Mouse (Mus musculus) spleen, adult 18-20 months (tissue): ENCODE data around the gene Enpep.

Experiments
- DNase-seq, 2 experiments: peaks; one replicate each; pipeline ENCODE4 v3.0.0; 2022; ENCODE audit warnings: mixed read lengths in 2 of 2

Gene Enpep

DNA sequence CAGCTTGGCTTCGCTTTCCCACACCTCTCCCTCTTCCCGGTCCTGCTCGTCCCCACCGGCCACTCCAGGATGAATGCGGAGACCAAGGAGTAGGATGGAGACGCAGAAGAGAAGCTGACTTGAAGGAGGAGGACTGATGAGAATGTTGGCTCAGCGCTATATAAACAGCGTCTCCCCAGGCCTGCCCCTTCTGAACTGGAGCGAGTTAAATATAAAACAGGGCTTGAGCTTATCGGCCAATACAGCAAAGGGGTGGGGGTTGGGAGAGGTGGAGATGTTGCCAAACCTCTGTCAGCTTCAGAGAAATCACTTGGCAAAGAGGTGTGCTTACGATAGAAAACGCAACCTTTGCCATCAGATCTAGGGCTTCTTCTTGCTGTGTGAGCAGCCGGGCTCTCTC, at the start of gene Enpep:
Gene Enpep, minus strand, starts transcription at position 135 of the 400 bp plus-strand sequence.
- DNase-seq: no peak

DNA sequence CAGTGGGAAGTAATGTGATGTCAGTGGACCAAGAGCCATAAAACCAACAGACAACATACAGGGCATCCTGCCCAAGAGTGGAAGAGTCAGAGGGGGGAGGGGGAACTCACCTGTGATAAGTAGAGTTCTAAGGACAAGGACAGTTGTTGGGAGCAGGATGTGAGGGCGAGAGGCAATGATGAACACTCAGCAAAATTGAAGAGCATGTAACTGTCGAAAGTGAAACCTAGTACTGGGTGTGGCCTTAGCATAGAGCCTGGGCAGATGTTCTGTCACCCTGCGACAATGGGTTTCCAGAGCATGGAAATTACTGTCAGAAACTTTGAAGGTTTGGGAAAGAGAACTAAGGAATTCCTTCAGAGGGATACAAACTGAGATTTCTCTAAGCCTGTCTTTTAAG, 46.6 kb upstream of the Enpep start:
- no peak for DNase-seq

DNA sequence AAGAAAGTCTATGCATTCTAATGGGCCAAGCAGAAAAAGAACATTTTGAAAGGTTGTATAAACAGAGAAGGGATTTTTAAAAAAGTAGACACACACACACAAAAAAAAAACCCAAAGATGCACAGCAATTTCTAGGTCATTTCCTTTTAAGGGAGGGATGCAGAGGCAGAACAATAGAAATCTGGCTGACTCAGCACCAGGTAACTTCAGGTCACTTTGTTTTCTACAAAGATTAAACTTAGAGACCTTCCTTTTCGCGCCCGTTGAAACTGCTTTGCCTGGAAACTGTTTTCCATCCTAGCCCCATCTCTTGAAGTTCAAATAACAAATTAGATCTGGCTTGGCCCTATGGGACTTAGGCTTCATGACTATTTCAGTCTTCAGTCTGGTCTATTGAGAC, 42.6 kb upstream of the Enpep start:
- no peak for DNase-seq

DNA sequence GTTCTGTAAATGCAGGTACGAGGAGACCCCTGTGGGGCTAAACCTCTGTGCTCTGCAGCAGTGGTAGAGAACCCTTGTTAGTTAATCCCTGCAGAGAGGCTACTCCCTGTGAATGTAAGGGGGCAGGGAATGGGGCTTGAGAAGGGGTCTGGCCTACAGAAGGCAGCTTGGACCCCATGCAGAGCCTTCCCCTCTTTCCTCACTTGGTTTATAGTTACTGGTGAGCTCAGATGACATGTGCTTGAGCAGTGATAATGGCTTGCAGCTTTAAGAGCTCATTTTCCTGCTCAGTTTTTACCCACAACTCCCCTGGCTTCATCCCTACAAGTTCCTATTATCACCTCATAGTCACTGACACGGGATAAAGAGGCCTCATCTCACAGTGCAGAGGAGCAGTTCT, 40.6 kb upstream of the Enpep start:
- no peak for DNase-seq

DNA sequence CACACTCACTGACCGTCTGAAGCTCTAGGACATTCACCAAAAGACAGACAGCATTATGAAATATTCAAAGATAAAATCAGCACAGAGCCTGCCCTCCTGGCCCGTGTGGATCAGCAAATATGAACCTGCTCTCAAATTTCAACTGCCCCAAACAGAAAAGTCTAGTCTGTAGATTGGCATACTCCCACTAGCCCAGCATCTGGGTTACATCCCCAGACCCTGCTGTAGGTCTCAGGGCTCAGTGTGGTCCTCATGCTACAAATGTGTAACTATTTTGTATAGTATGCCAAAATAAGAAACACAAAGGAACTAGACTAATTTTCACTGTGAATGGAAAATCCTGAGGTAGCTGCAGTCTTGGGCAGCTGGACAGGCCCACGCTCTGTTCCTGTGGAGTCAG, 37.0 kb upstream of the Enpep start:
- DNase-seq: no peak

DNA sequence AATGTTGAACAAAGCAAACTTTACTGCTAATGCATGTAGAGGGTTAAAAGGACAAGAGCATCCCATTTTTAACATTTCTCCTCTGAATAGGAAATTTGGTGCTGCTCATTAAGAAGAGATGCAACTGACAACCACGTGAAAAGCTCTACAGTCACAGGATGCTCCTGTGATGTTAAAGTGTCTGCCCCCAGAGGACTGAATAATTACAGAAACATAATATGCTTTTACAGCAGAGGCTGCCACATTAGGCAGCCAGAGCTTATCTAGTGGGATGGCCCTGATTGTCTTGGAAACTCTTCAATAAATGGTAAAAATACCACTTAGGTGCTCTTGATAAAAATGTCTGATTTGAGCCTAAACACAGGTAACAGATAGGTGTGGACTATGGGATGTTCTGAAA, 33.4 kb upstream of the Enpep start:
- DNase-seq: no peak

DNA sequence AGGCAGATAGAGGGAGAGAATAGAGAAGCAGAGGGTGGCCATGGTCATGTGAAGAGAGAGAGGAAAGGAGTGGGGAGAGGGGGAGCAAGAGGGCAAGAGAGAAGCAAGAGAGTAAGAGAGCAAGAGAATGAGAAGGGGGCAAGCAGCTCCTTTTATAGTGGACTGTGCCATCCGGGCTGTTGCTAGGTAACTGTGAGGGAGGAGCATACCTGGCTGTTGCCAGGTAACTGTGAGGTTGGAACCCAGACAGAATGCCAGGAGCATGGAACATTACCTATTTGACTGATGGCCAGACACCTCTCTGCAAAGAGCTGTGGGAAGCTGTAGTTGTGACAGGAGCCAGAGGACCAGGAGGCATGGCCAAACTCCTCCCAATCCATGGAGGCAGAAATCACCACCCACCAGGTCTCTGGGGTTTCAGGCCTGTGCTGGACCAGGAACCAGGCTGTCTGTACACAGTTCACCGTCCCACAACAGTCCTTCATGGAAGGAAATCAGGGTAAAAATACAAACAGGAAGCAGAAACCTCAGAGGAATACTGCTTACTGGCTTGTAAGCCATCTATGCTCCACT, 32.4 kb upstream of the Enpep start:
- no peak for DNase-seq

DNA sequence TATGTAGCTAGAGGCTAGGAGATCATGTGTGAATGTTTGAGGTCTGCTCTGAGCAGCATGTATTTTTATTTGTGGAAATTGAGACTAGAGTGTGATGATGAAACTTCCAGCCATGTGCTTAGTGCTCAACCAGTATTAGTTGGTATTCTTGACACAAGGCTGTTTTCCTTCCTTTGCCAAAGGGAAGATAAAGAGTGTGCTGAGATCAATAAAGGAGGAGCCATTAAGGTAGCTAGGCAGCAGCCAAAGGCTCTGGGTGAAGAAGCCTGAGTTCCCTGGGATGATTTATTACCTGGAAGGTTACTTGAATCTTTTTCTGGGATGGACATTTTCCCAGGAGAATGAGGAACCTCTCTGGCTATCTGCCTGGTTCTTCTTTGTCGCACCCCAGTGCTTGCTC, 30.9 kb upstream of the Enpep start:
- DNase-seq: no peak

DNA sequence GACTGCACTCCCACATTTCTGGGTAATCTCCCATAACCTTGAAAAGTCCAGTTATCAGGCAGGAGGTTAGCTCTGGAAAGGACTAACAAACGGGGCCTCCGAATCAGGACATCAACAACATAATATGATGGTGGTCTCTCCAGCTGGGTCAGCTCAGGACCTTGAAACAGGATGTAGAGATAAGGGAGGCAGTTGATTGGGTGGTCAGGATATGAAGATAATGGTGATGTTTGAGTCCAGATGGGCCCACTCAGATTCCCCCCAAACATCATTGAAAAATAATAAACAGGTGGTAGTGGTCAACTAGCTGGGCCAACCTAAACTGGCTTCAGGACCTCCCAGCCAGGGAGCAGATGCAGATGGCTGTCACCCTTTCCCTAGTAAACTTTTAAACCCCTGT, 25.6 kb upstream of the Enpep start:
- DNase-seq: no peak

DNA sequence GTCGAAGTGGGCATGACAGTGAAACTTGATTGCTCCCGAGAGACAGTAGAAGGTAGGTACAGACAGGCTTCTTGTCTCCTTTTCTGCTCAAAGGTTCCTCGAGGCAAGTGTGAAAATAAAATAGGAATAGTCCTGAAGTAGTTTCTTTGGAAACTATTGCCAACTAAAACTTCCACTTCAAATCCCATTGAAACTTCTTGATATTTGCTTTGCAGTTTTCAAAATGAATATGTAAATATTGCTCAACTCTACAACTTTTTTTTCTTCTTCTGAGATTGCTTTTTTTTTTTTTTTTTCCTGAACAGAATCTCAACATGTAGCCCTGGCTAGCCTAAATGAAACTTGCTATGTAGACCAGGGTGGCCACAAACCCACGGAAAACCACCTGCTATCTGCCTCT, 21.4 kb upstream of the Enpep start:
- DNase-seq: no peak

DNA sequence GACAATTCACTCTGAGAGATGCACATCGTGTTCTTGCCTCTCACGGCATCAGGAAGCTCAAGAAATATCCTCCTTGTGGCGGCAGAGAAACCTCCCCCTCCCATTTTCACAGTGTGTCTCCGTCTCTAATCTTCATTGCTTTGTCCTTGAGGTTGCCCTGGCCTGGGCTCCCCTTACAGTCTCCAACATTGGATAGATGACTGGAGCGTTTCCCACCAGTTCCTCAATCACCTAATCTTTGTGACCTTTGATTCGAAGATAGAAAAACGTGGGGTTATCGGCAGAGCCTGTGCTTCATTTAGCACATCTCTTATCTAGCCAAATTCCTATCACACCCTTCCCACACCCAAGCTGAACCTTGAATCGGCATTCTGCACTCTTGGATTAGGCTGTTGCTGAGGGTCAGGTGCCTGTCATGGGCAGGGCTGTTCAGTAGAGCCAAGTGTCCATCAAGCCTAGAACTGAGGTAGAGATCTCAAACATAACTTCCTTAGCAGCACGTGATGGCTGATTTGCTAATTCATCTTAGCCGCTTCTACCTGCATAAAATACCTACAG, 18.9 kb upstream of the Enpep start:
- DNase-seq: no peak

DNA sequence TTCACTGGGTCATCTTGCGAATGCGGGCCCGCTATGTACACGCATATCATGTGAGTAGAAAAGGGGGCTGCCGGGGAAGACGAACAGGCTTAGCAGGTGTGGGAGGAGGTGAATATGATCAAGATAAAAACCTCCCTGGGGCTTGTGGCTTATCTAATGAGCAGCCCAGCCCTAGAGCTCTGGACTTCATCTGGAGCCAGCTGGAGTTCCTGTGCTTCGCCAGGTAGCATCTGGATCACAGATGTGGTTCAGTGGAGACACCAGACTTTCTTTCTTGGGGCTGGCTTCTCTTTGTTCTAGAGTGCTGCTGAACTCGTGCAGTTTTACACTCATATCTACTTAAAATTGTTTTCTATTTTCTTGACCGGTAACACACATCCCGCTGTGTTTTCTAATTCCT, 14.8 kb upstream of the Enpep start:
- DNase-seq: no peak

DNA sequence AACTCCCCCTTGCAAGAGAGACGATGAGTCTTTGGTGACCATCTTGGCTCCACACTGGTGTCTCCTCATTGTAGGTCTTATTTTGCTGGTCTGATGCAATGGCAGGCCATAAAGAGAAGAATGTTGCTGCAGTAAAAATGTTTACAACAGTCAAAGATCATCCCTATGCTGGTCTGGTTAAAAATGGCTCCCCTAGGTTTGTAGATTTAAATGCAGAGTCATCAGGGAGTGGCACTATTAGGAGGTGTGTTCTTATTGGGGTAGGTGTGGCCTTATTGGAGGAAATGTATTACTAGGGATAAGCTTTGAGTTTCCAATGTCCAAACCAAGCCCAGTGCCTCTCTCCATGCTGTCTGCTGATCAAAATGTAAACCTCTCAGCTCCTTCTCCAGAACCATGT, 10.2 kb upstream of the Enpep start:
- no peak for DNase-seq

DNA sequence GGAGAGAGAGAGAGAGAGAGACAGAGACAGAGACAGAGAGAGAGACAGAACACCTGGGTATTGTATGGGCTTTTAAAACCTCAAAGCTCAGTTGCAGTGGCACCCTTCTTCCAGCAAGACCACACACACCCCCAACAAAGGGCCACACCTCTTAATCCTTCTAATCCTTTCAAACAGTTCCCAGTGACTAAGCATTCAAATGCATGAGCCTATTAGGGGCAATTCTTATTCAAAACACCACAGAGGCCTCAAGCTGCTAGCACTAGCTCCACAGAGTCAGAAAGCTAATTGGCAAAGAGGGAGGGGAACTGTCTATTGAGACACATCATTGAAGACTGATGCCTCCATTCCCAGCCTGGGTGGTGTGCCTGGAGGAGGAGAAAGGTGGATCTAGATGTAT, 8.5 kb upstream of the Enpep start:
- DNase-seq: no peak

DNA sequence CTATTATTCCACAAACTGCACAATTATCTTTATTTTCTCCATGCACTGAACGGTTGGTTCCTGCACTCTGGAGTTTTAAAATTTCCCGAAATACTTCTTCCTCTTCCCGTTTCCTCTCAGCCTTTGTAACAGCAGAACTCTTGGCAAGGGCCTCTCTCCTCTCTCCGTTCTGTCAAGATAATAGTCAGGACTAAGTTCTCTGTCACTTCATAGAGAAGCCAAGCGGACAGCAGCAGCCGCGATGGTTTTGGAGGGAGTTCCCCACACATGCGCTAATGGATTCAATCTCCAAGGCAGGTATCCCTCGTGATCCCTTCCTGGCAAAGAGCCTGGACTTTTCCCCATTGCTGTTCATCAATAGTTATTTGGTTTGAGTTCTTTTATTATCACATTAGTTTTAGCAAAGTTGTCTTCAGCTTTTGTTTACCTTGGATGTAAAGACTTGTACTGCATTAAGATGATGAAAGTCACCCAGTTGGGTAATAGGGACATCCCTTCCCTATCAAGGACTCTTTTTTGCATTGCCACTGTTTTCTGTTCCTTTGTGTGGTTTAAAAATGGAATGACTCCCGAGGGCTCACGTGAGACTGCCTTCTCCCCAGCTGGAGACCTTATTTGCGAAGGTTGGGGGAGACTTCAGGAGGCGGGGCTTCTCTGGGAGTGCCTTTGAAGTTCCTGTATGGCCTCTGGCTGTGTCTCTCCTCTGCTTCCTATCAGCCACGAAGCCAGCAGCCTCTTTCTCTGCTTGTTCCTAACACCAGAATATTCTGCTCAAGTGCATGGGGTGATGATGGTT, 6.0 kb upstream of the Enpep start:
- no peak for DNase-seq

DNA sequence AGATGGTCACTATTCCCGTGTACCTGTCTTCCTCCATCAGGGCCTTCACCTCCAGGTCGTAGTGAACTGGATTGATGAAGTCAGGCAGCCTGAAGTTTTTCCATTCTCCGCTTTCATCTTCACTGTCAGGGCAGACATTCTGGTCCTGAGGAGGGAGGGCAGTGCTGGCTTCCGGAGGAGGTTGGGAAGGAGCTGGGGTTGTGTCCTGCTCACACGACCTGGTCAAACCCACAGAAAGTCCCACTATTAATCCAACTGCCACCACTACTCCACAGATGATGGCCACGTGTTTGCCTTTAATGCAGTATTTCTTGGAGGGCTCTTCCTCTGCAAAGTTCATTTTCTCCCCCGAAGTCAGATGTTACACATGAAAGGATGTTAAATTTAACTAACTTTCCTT, 378 bp downstream of the Enpep start:
- no peak for DNase-seq

DNA sequence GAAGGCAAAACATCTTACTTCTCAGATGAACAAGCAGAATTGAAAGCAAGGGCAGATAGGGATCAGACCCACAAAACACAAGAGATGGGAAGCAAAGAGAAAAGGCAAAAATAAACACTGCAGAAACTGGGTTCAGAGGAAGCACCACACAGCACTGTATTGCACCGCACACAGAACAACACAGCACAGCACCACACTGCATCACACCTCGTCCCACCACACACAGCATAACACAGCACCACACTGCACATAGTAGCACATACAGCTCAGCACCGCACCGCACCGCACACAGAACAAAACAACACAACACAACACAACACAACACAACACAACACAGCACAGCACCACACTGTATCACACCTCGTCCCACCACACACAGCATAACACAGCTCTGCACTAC, 1.1 kb downstream of the Enpep start:
- DNase-seq: no peak

DNA sequence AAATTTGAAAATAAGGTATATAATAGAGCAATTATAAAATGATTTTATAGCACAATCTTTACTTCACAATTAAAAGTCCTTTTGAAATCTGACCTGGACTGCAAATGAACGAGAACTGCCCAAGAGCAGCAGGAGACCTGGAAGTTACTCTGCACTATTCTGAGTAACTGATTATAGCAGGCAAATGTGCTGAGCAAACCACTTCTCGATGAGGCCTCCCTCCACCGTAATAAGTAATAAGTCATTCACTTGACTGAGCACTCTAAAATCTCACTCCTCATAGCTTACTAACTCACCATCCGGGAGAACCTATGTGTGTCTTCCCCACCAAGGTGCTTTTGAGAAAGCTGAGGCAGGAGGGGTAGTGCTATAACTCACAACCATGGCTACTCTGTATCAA, 4.5 kb downstream of the Enpep start:
- DNase-seq: no peak

DNA sequence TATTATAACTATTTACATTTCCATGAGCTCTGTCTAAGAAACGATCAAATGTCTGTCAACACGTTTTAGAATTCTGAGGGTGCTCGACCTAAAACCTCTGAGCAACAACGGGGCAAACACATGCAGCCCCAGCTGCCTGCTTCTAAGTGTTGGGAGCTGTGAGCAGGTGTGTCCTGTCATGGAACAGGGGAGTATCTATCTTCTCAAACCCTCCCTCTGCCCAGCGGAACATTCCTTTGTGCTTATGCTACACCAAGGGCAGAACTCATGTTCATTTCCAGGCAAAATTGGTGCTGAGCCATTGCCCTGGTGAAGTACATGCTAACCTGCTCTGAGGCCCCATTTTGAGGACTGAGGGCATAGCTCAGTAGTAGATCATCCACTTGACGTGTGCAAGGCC, 10.9 kb downstream of the Enpep start:
- DNase-seq: no peak

DNA sequence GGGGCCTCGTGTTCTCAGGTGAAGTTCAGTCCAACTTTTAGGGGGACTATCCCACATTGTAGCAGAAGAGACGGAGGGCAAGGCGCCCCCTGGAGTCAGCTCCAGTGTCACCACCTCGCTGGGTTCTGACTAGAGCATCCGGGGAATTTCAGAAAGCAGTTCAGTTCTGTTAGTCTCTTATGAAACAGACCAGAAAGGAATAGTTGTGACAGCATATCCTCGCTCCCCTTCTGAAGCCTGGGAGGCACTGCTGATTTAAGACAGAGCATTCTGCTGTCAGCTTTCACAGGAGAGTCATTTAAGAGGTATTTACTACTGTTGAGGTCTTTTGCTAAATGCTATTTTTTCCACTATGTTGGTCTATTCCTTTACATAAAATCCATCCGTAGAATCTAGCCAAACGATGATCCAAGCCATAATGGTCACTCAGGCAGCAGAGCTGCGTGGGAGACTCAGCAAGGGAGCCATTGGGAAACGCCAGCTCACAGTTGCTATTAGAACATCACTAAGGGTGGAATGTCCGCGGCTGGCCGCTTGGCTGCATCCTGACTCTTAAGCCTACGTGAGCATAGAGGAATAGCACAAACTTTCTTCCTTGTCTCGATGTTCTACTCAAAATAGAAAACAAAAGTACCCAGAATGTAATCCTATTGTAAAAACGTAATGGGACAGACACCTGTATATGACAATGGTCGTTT, 15.3 kb downstream of the Enpep start:
- no peak for DNase-seq

DNA sequence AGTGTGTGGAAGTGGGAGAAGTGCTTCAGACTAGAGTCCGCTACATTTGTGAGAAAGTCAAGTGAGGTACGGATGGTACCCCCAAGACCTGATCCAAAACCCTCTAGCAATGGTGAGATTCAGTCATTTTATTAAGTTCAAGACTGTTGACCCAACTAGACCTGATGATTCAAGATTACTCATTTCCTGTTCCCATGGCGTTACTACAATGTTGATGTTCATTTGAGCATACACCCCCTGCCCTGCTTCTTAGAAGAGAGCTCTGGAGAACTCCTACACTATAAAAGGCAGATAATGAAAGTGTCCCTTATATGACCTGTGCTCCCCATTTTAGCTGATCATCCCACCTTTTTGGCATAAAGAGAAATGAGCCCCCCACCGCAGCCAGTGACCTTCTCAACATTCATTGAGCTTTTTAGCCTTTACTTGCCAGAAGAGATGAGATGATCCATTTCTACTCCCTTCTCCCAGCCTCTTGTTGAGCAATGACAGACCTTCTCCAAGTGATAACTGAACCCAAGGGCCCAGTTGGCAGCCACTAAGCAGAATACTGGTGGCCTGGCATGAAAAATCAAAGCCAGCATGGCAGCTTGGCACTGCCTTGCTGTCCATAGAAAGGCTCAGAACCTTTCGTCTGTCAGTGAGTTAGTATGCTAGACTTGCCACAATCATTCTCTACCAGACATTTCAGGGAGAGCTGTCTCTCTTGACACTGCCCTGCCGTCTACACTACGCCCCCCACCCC, 18.7 kb downstream of the Enpep start:
- DNase-seq: no peak

DNA sequence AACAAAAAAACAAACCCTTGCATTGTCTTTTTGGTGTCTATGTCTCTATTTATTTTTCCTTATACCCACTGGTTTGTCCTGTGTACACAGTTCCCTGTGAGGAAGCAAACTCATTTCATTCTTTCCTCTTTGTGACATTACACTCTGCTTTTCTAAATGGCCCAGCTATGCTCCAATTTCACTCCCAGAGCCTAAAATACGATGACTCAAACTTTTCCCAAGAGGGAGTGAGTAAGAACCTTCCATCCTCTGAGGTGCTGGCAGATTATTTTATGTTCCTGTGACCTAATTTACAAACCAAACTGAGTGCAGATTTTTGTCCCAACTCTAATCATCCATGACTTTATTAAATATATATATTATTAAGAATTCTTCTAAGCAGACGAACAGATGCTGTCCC, 19.3 kb downstream of the Enpep start:
- no peak for DNase-seq

DNA sequence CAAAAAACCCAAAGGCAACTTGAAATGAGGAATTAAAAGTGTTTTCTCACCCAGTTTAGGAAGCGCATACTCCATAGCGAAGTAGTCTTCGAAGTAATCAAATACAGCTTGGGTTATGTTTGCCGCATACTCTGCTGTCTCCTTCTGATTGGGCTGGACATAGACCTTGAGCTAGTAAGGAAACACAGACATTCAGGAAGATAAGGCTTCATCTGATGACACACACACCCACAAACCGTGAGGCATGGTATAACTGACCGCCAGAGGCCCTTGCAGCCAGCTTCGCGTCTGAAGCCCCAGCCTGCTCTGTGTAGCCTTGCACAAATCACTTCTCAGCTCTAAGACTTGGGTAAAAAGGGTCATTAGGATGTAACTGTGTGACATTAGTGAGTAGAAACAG, 20.0 kb downstream of the Enpep start:
- no peak for DNase-seq
